Mouse (Mus musculus) urinary bladder, adult 18-20 months (tissue): ENCODE measurements around the gene Cdc42ep3.
A peak's percentile ranks its signal among the peaks of the same experiment; 100 is the strongest.

Source experiments
- DNase-seq, 2 experiments: peaks; one replicate each; pipeline ENCODE4 v3.0.0; 2022; ENCODE audit warnings: low spot score in 2 of 2, mixed read lengths in 2 of 2

The Cdc42ep3 gene

DNA sequence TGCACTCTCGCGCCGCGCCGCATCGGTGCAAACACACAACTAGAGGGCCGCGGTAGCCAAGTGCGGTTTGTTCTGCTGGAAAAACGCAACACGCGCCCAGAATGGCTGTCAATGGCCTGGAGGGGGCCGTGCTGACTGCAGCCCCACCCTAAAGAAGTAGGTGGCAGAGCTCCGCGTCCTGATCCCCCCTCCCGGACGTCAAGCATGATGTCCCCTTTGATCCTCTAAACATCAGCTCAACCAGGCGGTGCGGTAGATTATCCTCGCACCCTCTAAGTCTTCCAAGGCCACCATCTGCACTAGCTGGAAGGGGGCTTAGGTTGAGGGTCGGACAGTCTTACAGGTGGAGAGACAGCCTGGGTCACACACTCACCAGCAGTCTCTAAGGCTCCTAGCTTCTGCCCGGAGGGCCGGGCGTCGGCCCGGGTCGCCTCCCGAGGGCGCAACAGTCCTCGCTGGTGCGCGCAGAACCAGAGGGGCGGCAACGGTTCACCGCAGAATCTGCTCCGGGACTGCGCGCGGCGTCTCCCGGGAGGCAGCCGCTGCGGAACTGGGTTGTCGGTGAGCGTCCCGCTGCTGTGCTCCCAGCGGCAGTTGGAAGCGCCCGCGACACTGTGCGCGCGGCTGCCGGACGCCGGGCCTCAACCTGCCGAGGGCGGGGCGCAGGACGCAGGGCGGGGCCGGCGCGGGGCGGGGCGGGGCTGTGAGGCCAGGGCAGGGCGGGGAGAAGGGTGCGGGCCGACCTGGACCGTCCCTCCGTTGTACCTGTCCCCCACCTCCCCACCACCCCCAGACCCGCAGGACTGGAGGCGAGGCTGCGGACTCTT is at the start of gene Cdc42ep3:
Cdc42ep3 (minus strand) TSS at position 648 of the 827 bp plus-strand sequence.
- peak; percentile 63 to 71 for DNase-seq

DNA sequence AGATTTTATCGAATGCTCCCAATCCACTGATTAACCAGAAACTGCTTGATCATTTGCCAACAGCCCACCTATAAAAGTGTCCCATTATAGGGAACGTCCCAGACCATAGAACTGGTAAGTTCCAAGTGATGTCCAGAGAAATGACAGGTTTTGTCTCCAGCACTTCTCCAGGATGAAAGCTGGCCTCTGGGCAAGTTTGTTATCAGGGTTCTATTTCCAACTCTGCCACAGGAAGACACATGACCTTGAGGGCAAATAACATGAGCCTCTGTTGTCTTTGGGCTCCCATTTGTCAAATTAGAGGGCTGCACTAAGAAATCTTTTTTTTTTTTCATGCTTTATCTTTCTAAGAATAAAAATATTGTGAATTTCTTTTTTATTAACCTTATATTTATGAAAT is 45.5 kb upstream of the Cdc42ep3 start:
- DNase-seq: no peak

DNA sequence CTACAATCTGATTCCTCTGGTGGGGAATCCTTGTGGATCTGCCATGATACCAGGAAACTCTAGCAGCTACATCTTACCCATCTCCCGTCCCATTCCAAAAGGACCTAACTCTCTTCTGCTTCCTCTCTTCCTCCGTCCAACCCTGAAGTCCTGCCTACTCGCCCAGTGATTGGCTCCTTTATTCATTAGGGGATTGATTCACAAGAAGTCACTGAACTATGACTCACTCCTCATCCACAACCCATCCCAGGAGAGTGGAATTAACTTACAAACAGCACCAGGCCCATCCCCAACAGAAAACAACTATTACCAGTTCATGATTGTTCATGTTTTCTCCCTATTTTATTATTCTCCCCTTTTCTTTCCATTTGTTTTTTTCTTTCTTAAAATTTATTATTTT is 43.5 kb upstream of the Cdc42ep3 start:
- no peak for DNase-seq

DNA sequence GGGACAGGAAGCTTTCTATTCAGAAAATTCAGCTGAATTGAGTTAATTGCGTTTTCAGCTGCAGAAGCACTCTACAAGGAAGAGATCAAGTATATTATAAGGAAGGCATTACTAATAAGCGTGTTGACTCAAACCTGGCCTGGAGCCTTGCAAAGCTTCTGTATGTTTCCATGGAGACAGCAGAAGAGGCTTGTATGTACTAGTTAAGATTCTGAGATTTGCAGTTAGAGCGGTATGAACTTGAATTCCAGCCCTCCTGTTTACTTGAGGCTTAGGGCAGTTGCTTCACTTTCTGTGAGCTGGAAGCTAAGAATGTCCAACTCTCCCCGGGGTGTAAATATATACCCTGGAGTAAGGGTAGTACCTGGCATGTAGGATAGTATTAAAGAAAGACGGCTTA is 39.9 kb upstream of the Cdc42ep3 start:
- peak in 1 of 2 experiments; percentile 39 for DNase-seq

DNA sequence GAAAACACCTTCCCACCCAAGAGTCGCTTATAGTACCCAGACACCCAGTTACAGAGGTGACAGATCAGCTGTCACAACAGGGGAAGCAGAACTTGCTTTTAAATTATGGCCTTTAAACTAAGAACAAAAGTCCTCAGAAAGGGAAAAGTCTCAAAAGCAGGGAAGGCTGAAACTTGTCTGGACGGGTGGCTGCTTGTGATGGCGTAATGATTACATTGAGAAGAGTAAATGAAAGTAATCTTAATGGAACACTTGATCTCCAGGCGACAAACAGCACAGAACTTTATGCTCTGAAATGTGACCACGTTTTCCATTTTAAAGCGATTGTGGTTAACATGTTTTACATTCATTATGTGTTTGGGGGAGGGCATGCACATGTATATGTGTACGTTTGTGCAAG is 39.0 kb upstream of the Cdc42ep3 start:
- peak in 1 of 2 experiments; percentile 37 for DNase-seq

DNA sequence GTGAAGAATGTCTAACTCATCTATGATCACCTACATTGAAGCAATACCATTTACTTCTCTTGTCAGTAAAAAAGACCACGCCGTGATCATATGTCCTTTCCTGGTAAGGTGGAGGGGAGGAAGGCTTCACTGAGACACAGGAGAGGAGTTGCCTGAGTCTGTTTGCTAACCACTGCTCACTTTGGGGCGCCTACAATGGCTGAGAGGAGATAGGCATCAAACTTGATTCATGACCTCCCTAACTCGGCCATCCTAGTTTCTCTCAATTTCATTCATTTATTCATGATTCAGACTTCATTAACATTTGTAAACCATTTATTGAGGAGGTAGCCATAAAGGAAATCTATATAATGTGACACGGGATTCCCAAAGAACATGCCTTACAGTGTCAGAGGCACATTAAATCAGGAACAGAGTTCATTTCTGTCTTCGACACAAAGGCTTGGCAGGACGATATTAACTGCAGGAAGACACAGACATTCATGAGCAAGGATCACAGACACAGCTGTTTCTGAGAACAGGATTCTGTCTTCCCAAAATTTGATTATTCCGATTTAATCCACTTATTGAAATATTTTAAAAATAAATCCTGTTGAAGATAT is 32.7 kb upstream of the Cdc42ep3 start:
- DNase-seq: no peak

DNA sequence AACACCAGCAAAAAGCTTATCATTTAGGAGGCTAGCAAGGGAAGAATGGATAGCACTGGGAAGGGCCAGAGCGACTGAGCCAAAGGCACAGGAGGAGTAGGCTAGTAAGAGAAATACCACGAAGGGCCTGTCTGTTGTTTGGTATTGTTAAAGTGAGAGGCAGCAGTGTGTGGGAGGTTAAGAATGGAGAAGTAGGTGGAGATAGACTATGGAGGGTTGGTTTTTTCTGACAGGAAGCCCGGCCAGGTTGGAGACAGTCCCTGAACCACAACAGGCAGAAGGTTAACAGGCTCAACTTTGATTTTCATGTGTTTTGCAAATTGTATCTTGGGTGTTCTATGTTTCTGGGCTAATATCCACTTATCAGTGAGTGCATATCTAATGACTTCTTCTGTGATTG is 26.6 kb upstream of the Cdc42ep3 start:
- DNase-seq: no peak

DNA sequence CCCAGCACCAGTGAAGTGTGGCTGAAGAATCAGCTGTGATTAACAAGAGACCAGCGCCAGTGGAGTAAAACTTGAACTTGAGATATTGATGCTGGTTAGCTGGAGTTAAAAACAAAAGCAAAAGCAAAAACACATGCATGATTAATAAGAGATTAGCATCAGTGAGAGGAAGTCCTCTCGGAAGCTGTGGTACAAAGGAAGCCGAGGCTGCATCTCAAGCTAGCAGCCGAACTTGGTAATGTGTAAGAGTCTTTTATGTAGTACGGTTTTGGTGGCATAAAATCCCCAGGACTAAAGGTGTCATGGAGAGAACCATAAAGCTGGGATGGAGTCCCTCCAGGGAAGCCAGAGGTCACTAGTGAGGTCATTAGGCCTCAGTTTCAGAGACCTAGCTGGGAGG is 24.3 kb upstream of the Cdc42ep3 start:
- DNase-seq: no peak

DNA sequence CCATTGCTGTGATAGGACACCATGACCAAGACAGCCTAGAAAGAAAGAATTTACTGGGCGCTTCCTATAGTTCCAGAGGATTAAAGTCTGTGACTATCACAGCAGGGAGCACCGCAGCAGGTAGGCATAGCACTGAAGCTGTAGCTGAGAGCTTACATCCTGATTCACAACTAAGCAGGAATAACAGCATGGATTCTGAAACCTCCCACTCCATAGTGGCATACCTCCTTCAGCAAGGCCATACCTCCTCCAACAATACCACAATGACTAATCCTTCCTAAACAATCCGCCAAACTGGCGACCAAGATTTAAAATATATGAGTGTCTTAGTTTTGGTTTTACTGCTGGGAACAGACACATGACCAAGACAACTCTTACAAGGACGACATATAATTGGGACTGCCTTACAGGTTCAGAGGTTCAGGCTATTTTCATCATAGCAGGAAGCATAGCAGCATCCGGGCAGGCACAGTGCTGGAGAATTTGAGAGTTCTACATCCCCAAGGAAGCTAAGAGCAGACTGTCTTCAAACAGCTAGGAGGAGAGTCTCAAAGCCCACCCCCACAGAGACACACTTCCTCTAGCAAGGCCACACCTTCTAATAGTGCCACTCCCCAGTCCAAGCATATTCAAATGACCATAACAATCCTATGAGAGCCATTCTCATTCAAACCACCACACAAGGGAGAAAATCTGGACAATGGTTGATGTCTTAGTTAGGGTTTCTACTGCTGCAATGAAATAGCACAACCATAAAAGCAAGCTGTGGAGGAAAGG is 21.7 kb upstream of the Cdc42ep3 start:
- no peak for DNase-seq

DNA sequence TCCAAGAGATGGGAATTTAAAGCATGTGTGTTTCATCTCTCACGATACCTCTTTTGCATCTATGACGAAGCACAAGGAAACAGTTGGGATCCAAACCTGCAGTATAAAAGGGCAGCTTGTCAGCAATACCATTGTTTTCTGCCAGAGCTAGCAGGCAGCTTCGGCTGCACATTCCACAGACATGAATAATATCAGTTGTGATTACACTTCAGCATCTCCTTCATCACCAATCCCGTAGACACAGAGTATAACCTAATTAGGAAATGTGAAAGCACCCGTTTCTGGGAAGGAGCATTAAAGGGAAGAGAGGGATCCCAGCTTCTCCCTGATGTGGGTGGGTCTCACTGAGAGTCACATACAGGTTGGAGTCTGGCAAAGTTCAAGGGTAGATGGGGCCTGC is 18.1 kb upstream of the Cdc42ep3 start:
- no peak for DNase-seq

DNA sequence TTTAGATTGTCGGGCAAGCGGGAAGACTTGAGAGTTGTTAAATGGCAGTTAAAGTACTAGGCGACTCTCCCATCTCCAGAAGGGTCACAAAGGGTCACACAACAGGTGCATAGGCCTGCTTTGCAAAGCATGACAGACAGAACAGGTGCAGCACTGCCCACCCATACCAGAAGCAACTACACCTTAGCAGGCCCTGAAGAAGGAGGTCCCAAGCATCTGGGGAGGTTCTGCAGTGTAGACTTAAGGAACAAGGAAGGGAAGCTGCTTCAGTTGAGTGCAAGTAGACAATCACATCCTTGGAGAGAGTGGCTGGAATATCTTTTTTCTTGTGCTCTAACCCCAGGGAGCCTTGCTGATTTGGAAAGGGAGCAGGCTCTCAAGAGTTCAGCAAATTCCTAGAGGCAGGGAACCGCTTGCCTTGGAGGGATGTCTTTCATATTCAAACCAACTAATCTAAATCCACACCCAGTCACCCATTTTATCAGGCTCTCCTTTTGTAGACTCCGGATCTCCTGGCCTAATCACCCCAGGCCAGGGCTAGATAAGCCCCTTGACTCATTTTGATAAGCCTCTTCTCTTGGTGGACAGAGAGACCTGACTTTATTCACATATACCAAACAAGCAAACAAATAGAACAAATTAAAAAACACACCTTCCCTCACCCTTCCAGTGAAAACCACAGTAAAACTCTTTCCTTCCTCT is 10.0 kb upstream of the Cdc42ep3 start:
- no peak for DNase-seq

DNA sequence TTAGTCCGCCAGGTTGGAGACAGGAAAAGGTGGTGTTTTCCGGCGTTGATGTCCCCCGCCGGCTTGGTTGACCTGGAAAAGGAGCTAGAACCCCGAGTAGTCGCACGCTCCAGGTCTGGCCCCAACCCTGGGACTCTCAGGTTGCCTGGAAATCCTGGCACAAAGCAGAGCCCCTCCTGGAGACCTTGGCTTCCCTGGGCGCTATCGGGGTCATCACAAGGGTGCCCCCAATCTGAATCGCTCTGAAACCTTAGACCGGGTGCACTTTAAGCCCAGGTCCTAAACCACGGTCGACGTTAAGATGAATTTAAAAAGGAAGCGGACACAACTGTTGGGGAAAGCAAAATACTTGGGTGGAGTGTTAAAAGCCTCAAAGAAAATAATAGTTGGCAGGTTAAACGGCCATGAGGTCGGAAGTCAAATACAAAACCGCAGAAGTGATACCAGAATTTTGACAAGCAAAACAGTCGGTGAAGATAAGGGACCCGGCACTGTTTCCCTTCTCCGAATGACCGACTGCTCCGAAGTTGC is 1.2 kb upstream of the Cdc42ep3 start:
- DNase-seq: no peak

DNA sequence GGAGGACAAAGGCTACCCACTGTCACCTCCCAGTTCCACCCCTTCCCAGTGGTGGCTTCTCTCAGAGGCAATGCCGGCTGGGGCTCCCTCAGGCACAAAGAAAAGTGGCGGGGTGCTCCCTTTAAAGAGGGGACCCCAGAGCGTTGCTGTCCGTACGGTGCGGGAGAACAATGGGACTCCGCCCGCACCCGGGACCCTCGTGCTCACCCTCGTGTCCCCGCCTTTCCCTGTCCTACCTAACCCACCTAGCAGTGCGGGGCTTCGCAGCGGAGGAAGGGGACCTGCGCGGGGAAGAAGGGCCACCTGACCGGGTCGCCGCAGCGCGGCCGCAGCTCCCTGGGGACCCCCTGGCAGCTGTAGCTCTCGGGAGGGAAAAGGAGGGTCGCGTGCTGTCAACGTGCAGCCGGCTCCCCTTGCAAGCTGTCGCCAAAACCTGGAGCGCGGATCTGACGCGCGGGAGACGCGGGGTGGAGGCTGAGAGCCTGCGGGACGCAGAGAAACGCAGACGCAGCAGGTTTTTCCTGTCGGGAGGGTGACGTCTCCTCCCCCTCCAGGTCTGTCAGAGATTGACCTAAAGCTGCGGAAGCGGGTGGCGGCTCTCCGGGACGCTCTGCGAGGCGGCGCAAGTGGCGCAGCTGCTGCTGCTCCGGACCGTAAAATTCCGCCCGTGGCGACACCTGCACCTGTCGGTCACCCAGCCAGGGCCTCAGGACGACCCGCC is 540 bp upstream of the Cdc42ep3 start:
- DNase-seq: peak; percentile 69 to 83

DNA sequence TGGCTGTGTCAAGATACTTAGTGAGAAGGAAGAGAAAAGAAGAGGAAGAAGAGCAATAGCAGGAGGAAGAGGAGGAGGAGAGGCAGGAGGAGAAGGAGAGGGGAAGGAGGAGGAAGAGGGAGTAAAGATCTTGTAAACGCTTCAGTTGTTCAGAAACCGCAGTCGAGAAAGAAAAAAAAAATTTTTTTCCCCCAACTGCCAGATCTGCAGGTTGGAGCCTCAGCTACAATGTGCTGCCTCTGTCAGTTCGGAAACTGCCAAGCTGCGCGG is 782 bp downstream of the Cdc42ep3 start:
- no peak for DNase-seq

DNA sequence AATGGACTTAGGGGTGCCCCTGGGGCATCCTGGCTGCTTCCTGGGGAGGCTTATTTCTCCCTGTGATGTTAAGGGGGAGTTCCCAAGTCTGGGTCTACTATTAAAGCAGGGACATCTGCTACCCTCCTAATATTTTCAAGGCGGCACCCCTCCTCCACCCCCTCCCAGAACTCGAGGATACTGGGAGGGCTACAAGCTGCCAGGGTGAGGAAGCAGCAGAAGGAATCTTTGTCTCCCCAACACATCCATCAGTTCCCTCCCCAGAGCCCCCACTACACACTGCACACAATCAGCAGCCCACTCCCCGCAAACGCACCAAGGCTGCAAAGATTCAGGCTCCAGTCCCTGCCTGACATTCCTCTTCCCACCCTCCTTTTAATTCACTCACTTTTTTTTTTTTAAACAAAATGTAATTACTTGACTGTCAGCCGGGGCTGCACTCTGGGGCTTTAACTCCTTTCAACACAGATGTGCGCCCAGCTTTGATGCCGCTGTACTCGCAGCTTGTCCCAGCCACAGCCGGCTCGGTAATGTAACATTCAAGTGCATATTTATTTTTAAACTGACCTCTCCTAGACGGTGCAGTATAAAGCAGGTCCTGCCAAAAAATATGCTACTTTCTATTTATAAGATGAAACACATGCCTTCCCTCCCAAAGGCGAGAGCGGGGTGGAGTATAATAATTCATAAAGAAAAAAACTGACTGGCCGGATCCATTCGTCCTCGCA is 1.3 kb downstream of the Cdc42ep3 start:
- DNase-seq: no peak

DNA sequence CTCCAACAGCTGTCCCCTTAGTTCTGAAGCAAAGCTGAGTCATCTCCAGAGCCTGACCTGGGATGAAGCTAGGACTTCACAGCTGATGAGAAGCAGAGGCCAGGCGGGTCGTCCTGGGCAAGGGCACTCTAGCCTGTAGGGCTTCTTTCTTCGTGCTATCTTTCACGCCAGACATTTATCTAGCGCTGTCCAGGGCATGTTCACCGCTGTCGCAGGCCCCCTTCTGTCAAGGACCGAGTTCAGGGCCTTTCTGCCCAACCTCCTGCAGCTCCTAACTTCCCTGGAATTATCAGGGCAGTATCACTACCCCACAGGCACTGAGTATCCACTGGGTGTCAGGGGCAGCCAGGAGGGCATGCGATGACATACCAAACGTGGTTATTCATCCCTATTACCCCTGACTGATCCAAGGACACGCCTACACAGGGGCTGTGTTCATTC is 4.1 kb downstream of the Cdc42ep3 start:
- DNase-seq: no peak

DNA sequence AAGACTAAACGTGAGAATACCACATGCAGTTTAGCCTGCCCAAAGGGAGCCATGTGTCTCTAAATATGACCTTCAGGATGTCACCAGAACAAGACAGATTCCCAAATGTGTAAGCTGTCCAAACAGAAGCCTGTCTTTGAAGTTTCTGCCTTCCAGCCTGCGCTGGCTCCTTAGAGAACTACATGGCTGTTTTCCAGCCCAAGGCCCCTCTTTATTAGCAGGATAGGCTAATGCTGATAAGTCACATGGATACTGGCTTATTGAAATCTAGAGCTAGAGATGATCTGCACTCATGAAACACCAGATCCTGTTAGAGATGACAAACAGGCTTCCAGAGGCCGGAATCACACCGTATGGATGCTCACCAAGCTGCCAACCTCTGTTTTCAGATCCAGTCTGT is 5.5 kb downstream of the Cdc42ep3 start:
- DNase-seq: no peak

DNA sequence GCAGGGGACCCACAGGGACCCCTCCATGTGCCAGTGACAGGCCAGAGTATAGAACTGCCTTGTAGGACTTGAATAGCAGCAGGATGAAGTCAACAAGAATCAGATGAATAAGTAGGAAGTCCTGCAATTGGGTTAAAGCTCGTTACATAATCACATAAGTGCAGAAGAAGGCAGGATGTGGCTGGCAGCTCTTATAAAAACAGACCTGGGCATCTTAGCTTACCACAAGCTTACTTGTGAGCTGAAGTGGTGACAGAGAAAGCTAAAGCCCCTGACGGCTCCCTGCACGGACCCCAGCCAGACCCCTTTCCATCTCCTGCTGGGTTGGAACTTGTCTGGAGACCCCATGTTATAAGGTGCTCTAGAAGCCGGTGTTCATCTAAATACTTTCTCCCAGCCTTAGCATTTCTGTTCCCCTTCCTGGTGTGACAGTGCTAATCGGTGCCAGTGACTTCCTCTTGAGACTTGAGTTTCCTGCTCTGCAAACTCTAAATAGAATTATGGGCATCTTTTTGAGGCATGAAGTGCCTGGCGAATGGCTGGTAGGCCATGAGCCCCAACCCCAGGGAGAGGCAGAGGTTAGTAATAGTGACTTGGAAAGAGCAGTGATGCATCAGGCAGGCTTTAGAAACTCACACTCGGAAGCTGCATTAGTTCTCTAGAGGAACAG is 6.8 kb downstream of the Cdc42ep3 start:
- no peak for DNase-seq

DNA sequence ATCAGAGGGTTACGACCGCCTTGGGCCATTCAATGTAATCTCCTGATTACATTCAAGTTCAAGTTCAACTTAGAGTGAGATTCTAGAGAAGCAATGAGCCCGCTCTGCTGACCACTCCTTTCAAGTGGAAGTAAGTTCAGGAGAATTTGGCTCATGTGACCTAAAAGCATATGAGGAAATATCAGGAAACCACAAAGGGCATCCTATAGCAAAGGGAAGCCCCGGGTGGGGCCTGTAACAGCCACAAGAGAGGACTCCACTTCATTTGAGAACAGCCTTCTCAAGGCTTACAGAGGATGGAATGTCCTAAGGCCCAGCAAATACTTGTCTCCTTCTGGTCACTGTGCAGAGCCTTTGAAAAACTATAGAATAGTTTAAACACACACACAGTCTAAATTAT is 7.6 kb downstream of the Cdc42ep3 start:
- no peak for DNase-seq
